Mouse (Mus musculus): Measurements from ENCODE around the gene Bend6. TPM values are rescaled to one million over a fixed set of nuclear protein-coding genes. Genes with fewer than 3 reads are reported as not detected.

Gene Bend6
- polyA plus RNA-seq, 1 experiment from 2014 or later = 4.7 TPM

DNA sequence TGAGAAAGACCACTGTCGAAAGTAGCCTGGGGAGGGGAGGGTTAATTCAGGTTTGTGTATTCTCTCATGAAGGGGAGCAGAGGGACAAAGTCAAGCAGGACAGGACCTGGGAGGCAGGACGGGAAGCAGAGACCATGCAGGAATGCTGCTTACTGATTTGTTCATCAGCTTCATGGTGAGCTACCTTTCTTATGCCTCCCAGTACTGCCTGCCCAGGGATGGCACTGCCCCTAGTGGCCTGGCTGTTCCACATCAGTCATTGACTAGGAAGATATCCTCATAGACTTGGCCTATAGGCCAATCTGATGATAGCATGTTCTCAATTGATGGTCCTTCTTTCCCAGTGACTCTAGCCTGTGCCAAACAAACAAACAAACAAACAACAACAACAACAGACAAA lies 36.3 kb upstream of the Bend6 start:
- H3K4me2 ChIP-seq (ENCODE audit: low read length) = no peak overlapping the region
- peaks cover 21 to 31% of the 10 kb centered on the region in 2 experiments for H3K4me1 ChIP-seq (ENCODE audit: control insufficient read depth in 2 of 2, insufficient read depth in 2 of 2, low read length in 2 of 2)
- no peak overlapping the region for H3K9ac ChIP-seq (ENCODE audit: low read length)
- H3K27me3 ChIP-seq (ENCODE audit: control insufficient read depth, insufficient read depth, low read length) = no peaks in the 10 kb centered on the region
- H3K9me3 ChIP-seq (ENCODE audit: control insufficient read depth, low read length) = no peaks in the 10 kb centered on the region
- H3K36me3 ChIP-seq (ENCODE audit: control insufficient read depth, insufficient read depth, low read length) = no peaks in the 10 kb centered on the region
- 83% methylated on average over 2 of the region's 2 CpGs for WGBS
- H3K4me3 ChIP-seq (ENCODE audit: control insufficient read depth in 1 of 2, insufficient read depth in 1 of 2, low read depth in 1 of 2, low read length in 2 of 2) = no peak overlapping the region
- H3K27ac ChIP-seq (replicated peaks in 1 of 2; ENCODE audit: control insufficient read depth in 1 of 2, insufficient read depth in 1 of 2, low read depth in 2 of 2, low read length in 2 of 2) = no peak overlapping the region
- no peak for ATAC-seq (ENCODE audit: insufficient number of reproducible peaks, insufficient read depth, low FRiP score, low read depth)

DNA sequence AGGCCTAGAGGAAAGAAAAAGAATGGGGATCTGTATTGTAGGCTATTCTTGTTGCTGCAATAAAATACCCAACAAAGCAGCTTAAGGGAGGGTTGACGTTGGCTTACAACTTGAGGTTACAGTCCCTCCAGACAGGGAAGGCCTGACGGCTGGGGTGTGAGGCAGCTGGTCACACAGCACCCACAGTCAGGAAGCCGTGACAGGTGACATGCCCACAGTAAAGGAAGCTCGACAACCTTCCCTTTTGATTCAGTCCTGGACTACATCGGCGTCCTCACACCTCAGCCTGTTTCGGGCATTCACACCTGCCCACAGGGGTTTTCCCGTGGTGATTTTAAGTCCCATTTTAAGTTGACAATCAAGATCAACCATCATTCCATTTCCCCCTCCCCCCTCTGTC lies 35.0 kb upstream of the Bend6 start:
- WGBS = 82% methylated on average over 8 of the region's 8 CpGs
- Histone ChIP-seq H3K27ac (replicated peaks in 1 of 2; ENCODE audit: control insufficient read depth in 1 of 2, insufficient read depth in 1 of 2, low read depth in 2 of 2, low read length in 2 of 2) (no peak overlapping the region), H3K4me3 (ENCODE audit: control insufficient read depth in 1 of 2, insufficient read depth in 1 of 2, low read depth in 1 of 2, low read length in 2 of 2) (no peak overlapping the region), H3K9me3 (ENCODE audit: control insufficient read depth, low read length) (no peaks in the 10 kb centered on the region), H3K36me3 (ENCODE audit: control insufficient read depth, insufficient read depth, low read length) (no peaks in the 10 kb centered on the region), H3K9ac (ENCODE audit: low read length) (no peak overlapping the region), H3K4me1 (ENCODE audit: control insufficient read depth in 2 of 2, insufficient read depth in 2 of 2, low read length in 2 of 2) (peaks cover 19 to 27% of the 10 kb centered on the region in 2 experiments), H3K27me3 (ENCODE audit: control insufficient read depth, insufficient read depth, low read length) (no peaks in the 10 kb centered on the region), H3K4me2 (ENCODE audit: low read length) (no peak overlapping the region)
- no peak for ATAC-seq (ENCODE audit: insufficient number of reproducible peaks, insufficient read depth, low FRiP score, low read depth)

DNA sequence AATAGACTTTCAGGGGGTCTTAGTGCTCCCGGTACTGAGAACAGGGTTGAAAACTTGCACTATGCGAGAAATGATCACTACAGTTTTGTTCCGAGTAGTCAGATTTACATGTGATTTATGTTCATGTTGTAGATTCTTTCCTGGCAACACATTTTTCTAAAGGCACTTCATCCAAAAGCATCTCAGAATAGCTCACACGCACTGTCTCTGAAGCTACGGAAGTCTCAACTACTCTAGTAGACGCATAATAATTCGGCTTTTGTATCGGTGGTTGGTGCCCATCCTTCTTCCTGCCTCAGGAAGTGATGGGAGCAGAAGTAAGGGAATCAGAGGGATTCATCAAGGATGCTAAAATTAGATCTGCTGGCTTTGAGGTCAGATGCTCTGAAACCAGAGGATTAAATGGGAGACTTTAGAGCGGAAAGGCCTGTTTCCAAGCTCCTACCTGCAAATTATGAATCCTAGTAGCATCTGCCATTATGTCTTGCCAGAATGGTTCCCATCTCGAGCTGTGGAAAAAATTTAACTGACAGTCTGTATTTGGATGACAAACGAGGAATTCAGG lies 32.8 kb upstream of the Bend6 start:
- no peak for ATAC-seq (ENCODE audit: insufficient number of reproducible peaks, insufficient read depth, low FRiP score, low read depth)
- peaks cover 12 to 20% of the 10 kb centered on the region in 2 experiments for H3K4me1 ChIP-seq (ENCODE audit: control insufficient read depth in 2 of 2, insufficient read depth in 2 of 2, low read length in 2 of 2)
- H3K4me3 ChIP-seq (ENCODE audit: control insufficient read depth in 1 of 2, insufficient read depth in 1 of 2, low read depth in 1 of 2, low read length in 2 of 2) = no peak overlapping the region
- H3K4me2 ChIP-seq (ENCODE audit: low read length) = no peak overlapping the region
- H3K9me3 ChIP-seq (ENCODE audit: control insufficient read depth, low read length) = no peaks in the 10 kb centered on the region
- WGBS = 84% methylated on average over 11 of the region's 11 CpGs
- H3K9ac ChIP-seq (ENCODE audit: low read length) = no peak overlapping the region
- no peaks in the 10 kb centered on the region for H3K27me3 ChIP-seq (ENCODE audit: control insufficient read depth, insufficient read depth, low read length)
- no peaks in the 10 kb centered on the region for H3K36me3 ChIP-seq (ENCODE audit: control insufficient read depth, insufficient read depth, low read length)
- no peak overlapping the region for H3K27ac ChIP-seq (replicated peaks in 1 of 2; ENCODE audit: control insufficient read depth in 1 of 2, insufficient read depth in 1 of 2, low read depth in 2 of 2, low read length in 2 of 2)

DNA sequence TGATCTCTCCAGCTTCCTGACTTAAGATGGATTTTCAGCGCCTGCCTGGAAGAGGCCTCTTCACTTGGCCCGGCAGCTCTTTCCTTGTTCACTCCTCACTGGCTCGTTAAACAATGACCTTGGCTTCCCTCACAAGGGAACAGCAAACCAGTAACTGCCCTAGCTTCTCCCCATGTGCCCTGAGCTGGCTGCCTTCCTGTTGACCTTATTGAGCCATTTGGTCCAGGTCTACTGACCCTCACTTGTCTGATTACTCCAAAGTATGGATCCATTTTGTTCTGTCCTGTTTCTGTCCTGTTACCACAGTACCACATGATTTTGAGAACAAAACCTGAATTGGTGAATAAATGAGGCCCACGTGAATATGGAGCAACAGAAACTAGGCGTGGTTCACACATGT lies 32.2 kb upstream of the Bend6 start:
- Histone ChIP-seq H3K4me3 (ENCODE audit: control insufficient read depth in 1 of 2, insufficient read depth in 1 of 2, low read depth in 1 of 2, low read length in 2 of 2) (no peak overlapping the region), H3K9me3 (ENCODE audit: control insufficient read depth, low read length) (no peaks in the 10 kb centered on the region), H3K36me3 (ENCODE audit: control insufficient read depth, insufficient read depth, low read length) (no peaks in the 10 kb centered on the region), H3K4me2 (ENCODE audit: low read length) (no peak overlapping the region), H3K27me3 (ENCODE audit: control insufficient read depth, insufficient read depth, low read length) (no peaks in the 10 kb centered on the region), H3K9ac (ENCODE audit: low read length) (no peak overlapping the region), H3K27ac (replicated peaks in 1 of 2; ENCODE audit: control insufficient read depth in 1 of 2, insufficient read depth in 1 of 2, low read depth in 2 of 2, low read length in 2 of 2) (no peak overlapping the region), H3K4me1 (ENCODE audit: control insufficient read depth in 2 of 2, insufficient read depth in 2 of 2, low read length in 2 of 2) (peaks cover 9 to 14% of the 10 kb centered on the region in 2 experiments; a peak in 3 of 4 replicates)
- 65% methylated on average over 5 of the region's 5 CpGs for WGBS
- ATAC-seq (ENCODE audit: insufficient number of reproducible peaks, insufficient read depth, low FRiP score, low read depth) = no peak

DNA sequence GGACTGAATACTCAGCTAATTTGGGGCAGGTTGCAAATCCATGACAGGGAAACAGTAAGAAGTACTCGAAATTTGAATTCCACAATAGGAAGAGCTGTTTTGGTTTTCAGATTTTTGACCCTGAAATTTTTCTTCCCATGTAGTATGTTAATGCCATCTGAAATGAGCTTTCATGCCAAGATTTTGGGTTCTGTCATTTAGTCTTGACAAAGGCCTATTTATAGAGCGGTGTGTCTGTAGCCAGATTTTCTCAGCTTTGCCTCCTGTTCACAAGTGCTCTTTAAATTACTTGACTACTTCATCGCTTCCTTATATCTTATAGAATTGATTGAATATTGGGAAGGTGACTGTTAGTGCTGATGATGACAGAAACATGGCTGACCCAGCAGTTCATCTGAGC lies 28.3 kb upstream of the Bend6 start:
- Histone ChIP-seq H3K4me3 (ENCODE audit: control insufficient read depth in 1 of 2, insufficient read depth in 1 of 2, low read depth in 1 of 2, low read length in 2 of 2) (no peak overlapping the region), H3K27ac (replicated peaks in 1 of 2; ENCODE audit: control insufficient read depth in 1 of 2, insufficient read depth in 1 of 2, low read depth in 2 of 2, low read length in 2 of 2) (no peak overlapping the region), H3K4me2 (ENCODE audit: low read length) (no peak overlapping the region), H3K27me3 (ENCODE audit: control insufficient read depth, insufficient read depth, low read length) (no peaks in the 10 kb centered on the region), H3K9me3 (ENCODE audit: control insufficient read depth, low read length) (no peaks in the 10 kb centered on the region), H3K4me1 (ENCODE audit: control insufficient read depth in 2 of 2, insufficient read depth in 2 of 2, low read length in 2 of 2) (peaks cover 6 to 11% of the 10 kb centered on the region in 2 experiments; a peak in 2 of 4 replicates), H3K36me3 (ENCODE audit: control insufficient read depth, insufficient read depth, low read length) (no peaks in the 10 kb centered on the region), H3K9ac (ENCODE audit: low read length) (no peak overlapping the region)
- ATAC-seq (ENCODE audit: insufficient number of reproducible peaks, insufficient read depth, low FRiP score, low read depth) = no peak
- 68% methylated on average over 3 of the region's 3 CpGs for WGBS

DNA sequence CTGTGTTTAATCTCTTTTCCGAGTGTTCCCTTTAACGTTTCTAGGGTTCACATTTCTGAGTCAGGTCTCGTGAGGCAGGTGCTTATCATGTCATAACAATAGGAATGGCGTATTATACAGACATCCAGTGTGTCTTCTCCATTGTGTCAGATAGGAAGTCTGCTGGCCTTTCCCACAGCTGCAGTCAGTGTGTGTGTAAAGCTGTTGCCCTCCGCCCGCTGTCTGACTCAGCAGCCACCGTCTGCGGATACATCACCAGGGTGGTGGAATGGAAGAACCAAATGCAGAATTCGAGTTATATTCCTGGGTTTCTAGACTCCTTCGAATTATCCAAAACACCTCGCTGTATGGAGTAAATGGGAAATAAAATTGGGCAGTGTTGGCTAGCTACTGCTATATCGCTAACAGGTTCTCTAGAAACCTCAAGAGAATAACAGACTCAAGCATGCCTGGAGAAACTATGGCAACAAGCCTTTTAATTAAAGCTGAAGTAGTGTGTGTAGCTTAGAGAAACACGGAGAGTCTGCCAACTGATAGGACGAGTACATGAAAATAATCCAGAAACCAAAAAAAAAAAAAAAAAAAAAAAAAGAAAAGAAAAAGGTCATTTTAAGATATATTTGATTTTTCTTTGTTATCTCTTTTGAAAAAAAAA lies 25.4 kb upstream of the Bend6 start:
- no peak overlapping the region for H3K4me2 ChIP-seq (ENCODE audit: low read length)
- no peaks in the 10 kb centered on the region for H3K36me3 ChIP-seq (ENCODE audit: control insufficient read depth, insufficient read depth, low read length)
- no peak overlapping the region for H3K4me3 ChIP-seq (ENCODE audit: control insufficient read depth in 1 of 2, insufficient read depth in 1 of 2, low read depth in 1 of 2, low read length in 2 of 2)
- H3K9me3 ChIP-seq (ENCODE audit: control insufficient read depth, low read length) = no peaks in the 10 kb centered on the region
- no peaks in the 10 kb centered on the region for H3K27me3 ChIP-seq (ENCODE audit: control insufficient read depth, insufficient read depth, low read length)
- no peak overlapping the region for H3K9ac ChIP-seq (ENCODE audit: low read length)
- no peak for ATAC-seq (ENCODE audit: insufficient number of reproducible peaks, insufficient read depth, low FRiP score, low read depth)
- H3K4me1 ChIP-seq (ENCODE audit: control insufficient read depth in 2 of 2, insufficient read depth in 2 of 2, low read length in 2 of 2) = 0 out of 4 replicates have a peak, but pooled peaks cover 2 to 9% of the 10 kb centered on the region in 2 experiments
- no peak overlapping the region for H3K27ac ChIP-seq (replicated peaks in 1 of 2; ENCODE audit: control insufficient read depth in 1 of 2, insufficient read depth in 1 of 2, low read depth in 2 of 2, low read length in 2 of 2)
- 80% methylated on average over 14 of the region's 14 CpGs for WGBS

DNA sequence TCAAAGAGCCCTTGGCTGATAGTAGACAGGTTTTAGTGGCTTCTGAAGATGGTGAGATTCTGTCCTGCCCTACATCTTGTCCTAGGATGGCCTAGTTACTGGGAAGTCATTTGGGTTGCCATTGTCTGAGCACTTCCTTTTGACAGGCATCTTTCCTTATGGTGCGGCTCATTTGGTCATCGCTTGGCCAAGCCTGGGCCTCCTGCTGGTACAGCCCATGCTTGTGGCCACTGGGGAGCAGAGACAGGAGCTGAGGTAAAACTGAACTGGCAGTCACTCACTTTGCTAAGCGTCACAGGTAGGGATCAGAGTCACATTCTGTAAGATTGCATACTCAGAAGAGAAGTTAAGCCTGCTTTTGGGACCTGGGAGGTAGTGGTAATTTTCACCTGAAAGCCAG lies 24.6 kb upstream of the Bend6 start:
- Histone ChIP-seq H3K9ac (ENCODE audit: low read length) (no peak overlapping the region), H3K4me3 (ENCODE audit: control insufficient read depth in 1 of 2, insufficient read depth in 1 of 2, low read depth in 1 of 2, low read length in 2 of 2) (no peak overlapping the region), H3K27me3 (ENCODE audit: control insufficient read depth, insufficient read depth, low read length) (no peaks in the 10 kb centered on the region), H3K36me3 (ENCODE audit: control insufficient read depth, insufficient read depth, low read length) (no peaks in the 10 kb centered on the region), H3K9me3 (ENCODE audit: control insufficient read depth, low read length) (no peaks in the 10 kb centered on the region), H3K4me1 (ENCODE audit: control insufficient read depth in 2 of 2, insufficient read depth in 2 of 2, low read length in 2 of 2) (0 out of 4 replicates have a peak, but pooled peaks cover 2 to 9% of the 10 kb centered on the region in 2 experiments), H3K4me2 (ENCODE audit: low read length) (no peak overlapping the region), H3K27ac (replicated peaks in 1 of 2; ENCODE audit: control insufficient read depth in 1 of 2, insufficient read depth in 1 of 2, low read depth in 2 of 2, low read length in 2 of 2) (no peak overlapping the region)
- ATAC-seq (ENCODE audit: insufficient number of reproducible peaks, insufficient read depth, low FRiP score, low read depth) = no peak
- 87% methylated on average over 3 of the region's 3 CpGs for WGBS

DNA sequence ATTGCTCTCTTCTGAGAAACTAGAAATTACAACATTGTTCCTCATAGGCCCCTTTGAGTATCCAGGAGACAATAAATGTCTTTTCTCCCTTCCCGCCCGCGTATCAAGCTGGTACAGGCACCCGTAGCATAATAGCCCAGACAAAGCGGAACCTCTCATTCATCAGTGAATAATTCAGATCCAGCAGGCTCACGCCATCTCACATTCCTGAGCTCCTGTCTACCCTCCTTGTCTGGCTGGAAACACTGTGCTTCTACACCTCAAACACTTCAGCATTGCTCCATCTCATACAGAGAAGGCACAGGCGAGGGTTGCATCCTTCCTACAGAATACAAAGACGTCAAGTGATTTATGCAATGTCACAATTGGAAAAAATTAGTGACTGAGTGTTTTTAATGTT lies 24.2 kb upstream of the Bend6 start:
- Histone ChIP-seq H3K36me3 (ENCODE audit: control insufficient read depth, insufficient read depth, low read length) (no peaks in the 10 kb centered on the region), H3K27ac (replicated peaks in 1 of 2; ENCODE audit: control insufficient read depth in 1 of 2, insufficient read depth in 1 of 2, low read depth in 2 of 2, low read length in 2 of 2) (no peak overlapping the region), H3K4me2 (ENCODE audit: low read length) (no peak overlapping the region), H3K4me3 (ENCODE audit: control insufficient read depth in 1 of 2, insufficient read depth in 1 of 2, low read depth in 1 of 2, low read length in 2 of 2) (no peak overlapping the region), H3K9ac (ENCODE audit: low read length) (no peak overlapping the region), H3K9me3 (ENCODE audit: control insufficient read depth, low read length) (no peaks in the 10 kb centered on the region), H3K27me3 (ENCODE audit: control insufficient read depth, insufficient read depth, low read length) (no peaks in the 10 kb centered on the region), H3K4me1 (ENCODE audit: control insufficient read depth in 2 of 2, insufficient read depth in 2 of 2, low read length in 2 of 2) (0 out of 4 replicates have a peak, but pooled peaks cover 2 to 9% of the 10 kb centered on the region in 2 experiments)
- 82% methylated on average over 8 of the region's 8 CpGs for WGBS
- ATAC-seq (ENCODE audit: insufficient number of reproducible peaks, insufficient read depth, low FRiP score, low read depth) = no peak
